Mouse (Mus musculus): Measurements from ENCODE around the gene Mlh1. TPM values are rescaled to one million over a fixed set of nuclear protein-coding genes. Genes with fewer than 3 reads are reported as not detected.

The Mlh1 gene
- 8.5 and 10.2 TPM in 2 replicates for polyA plus RNA-seq (2012)

DNA sequence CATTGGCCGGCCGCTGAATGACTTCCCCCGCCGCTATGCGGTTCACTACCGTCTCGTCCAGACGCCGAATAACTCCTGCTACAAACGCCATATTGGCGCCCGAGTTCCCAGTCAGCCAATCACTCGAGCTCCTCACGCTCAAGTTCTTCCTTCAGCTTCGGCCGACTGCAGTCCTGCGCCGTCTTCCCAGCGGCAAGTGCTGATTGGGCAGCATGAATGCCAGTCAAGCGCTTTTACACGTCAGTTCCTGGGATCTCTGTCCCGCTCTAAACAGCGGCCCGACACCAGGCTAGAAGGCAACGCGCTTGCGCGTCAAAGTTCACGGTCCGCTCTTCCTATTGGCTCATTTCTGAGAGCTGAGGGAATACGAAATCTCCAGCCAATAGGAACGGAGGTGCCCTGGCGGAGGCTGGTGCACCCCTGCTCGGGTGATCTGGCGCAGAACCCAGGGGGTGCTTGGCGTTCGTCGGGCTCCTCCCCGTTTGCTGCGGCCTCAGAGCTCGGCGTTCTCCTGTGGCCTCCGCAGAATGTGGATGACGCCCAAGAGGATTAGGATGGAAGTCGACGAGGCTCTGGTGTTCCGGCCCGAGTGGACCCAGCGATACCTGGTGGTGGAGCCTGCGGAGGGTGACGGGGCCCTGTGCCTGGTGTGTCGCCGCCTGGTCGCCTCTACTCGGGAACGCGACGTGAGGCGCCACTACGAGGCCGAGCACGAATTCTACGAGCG, at the start of gene Mlh1, which contains the start of gene Epm2aip1:
Mlh1 (minus strand) TSS at position 358 of the 727 bp plus-strand sequence.
Epm2aip1 (plus strand) TSS at position 496 of the 727 bp plus-strand sequence.
- no peak for TF ChIP-seq GATA1 (IDR thresholded peaks at IDR 0.05; ENCODE audit: low read length)

DNA sequence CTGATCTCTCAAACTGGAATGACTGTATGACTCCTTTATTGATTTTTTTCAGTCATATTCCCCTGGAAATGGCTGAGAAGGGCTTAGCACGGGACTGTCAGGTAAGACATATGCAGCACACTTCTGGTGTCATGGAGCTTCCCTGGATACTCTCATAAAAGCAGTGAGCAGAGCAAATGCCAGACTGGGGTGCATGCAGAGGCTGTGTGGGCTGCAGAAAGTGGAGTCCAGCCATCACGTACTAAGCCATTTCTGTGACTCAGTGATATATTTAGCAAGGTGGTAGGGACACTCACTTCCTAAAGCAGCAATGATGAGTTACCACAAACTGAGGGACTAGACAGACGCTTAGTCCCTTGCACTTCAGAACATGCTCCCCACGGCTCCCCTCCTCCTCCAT, 49.3 kb upstream of the Mlh1 start:
- TF ChIP-seq GATA1 (IDR thresholded peaks at IDR 0.05; ENCODE audit: low read length), result no peak

DNA sequence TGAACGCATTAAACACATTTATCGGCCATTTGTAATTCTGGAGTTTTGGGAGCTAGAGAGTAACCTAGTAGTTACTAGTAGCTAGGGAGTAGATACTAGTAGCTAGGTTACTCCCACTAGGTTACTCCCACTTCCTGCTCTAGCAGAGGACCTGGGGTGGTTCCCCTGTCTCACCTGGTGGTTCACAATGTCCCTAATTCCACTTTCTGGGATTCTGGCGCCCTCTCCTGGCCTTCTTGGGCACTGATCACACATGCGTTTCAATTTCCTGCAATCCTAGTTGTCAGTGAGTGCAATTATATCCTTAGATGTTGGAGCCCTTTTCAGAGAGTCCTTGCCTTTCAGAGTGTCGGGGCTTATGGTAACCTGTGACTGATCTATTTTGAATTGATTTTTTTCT, 42.6 kb upstream of the Mlh1 start:
- no peak for TF ChIP-seq GATA1 (IDR thresholded peaks at IDR 0.05; ENCODE audit: low read length)

DNA sequence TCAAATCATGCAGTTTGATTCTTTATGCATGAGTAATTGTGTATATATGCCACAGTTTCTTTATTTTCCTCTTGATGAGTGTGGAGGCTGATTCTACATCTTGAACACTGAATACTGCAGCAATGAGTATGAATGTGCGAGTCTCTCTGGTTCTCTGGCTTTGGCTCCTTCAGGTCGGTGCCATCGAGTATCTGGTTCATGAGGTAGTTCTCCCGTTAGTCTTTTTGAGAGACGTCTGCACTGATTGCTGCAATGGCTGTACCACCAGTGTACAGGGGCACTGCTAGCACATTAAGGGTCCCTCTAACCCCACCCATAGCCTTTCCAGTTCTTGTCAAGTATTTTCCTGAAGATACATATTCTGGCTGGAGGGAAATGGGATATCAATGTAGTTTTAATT, 42.2 kb upstream of the Mlh1 start:
- TF ChIP-seq GATA1 (IDR thresholded peaks at IDR 0.05; ENCODE audit: low read length), result no peak

DNA sequence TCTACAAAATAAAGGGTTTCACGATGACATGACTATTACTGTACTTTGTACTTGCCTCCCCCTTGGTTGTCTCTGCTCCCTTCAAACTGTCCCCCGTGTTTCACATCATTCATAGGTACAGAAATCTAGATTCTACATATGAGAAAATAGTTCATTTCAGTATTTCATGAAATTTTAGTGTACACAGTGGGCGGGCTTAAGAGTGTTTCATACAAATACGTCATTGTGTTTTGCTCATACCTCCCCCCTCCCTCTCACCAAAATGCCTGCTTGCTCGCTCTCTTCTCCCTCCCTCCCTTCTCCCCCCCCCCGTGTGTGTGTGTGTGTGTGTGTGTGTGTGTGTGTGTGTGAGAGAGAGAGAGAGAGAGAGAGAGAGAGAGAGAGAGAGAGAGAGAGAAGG, 41.7 kb upstream of the Mlh1 start:
- no peak for TF ChIP-seq GATA1 (IDR thresholded peaks at IDR 0.05; ENCODE audit: low read length)

DNA sequence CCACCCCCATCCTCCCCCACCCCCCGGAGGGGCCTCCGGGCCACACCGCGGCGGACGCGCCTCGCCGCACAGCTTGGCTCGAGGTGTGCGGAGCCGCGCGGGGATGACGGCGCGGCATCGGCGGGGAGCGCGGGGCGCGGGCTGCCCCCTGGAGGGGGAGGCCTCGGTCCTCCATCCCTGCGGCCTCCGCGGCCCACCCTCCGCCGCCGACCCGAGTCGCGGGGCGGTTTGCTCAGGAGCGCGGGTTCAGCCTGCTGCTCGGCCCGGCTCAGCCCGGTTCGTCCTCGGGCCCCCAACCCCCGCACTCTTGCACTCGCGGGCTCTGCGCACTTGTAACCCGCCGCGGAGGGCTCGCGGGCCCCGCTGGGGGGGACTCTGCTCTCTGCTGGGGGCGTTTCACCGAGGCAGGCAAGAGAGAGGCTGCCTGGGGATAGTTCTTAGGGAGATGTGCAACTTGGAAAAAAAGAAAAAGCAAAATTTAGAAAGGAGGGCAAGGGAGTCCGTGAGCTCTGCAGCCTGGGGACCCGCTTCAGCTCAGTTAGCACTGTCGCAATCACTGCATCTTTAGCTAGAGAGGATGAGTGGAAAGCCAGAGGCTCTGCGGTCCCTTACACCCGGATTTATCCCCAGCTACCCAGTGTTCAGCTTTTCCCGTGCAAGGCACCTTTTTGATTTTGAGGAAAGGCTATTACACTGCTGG, 41.0 kb upstream of the Mlh1 start:
- TF ChIP-seq GATA1 (IDR thresholded peaks at IDR 0.05; ENCODE audit: low read length), result no peak

DNA sequence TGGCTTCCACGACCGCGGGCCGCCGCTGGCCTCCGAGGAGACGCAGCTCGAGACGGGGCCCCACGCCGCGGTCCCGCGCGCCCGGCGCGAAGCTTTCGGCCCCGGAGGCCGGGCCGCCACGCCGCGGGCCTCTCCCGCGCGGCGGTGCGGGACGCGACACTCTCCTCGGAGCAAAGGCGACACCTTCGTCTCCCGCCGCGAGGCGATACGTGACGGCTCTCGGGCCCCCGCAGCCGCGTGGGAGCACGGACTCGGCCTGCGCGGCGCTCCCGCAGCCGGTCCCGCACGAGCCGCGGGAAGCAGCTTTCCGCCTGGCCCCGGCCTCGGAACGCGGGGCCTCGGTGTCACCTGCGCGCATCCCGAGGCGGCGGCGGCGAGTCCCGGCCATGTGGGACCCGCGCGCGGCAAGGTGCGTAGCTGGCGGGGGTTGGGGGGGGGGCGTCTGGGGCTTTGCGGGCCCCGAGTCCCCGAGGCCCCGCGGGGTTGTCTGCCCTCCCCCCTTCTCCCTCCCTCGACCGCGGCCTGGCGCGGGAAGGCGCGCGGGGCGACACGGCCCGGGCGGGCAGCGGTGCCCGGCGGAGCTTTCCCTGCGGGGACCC, 40.4 kb upstream of the Mlh1 start:
- no peak for TF ChIP-seq GATA1 (IDR thresholded peaks at IDR 0.05; ENCODE audit: low read length)

DNA sequence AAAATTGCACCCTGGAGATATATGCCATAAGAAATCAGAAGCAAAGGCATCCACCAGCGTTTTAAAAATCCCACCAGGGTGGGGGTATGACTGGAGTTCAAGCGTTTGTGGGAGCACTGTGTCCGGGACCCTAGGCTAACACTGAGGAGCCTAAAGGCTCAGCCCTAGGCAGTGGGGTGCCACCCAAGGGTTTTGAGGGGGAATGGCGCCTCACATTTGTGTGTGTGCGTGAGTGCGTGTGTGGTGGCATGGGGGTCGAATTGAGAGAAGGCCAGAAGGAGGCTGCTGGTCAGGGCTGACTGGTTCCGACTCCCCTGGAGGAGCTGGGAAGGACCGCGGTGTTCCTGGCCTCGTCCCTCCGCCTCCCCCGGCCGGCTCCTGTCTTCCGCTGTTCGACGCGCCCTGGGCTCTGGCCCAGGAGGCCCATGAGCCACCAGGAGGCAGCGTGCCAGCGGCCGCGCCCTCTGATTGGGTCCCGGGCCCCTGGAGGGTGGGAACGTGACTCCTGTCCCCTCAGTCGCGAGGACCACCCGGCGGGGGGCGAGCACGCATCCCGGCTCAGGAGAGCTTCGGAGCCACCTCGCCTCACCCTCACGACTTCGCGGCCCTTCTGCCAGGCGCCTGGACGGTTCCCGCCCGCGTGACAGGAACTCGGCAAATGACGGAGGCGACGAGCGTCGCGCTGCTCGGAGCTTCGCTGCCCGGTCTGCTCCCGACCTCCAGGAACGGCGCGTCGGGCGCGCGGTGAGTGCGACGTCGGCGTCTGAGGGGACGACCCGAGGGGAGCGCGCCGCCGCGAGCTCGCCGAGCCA, 39.6 kb upstream of the Mlh1 start, which contains the start of gene Trank1:
Trank1 (plus strand) TSS at position 709 of the 812 bp plus-strand sequence.
- TF ChIP-seq GATA1 (IDR thresholded peaks at IDR 0.05; ENCODE audit: low read length), result no peak

DNA sequence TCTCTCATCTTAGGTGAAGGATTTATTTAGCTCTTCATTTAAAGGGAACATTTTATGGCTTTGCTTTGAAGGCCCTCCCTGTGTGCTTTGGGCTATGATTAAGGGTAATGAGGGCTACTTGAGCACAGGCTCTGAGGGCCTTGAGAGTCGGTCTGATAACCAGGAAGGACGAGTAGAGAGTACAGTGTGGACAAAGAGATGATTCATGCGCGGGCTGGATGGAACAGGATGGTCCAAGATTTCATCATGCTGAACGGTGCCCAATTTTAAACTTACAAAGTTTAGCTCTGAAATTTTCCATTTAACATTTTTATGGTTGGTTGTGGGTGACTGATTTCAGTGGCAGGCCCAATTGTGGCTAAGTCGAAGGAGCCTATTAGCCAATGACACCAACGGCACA, 34.6 kb upstream of the Mlh1 start:
- no peak for TF ChIP-seq GATA1 (IDR thresholded peaks at IDR 0.05; ENCODE audit: low read length)

DNA sequence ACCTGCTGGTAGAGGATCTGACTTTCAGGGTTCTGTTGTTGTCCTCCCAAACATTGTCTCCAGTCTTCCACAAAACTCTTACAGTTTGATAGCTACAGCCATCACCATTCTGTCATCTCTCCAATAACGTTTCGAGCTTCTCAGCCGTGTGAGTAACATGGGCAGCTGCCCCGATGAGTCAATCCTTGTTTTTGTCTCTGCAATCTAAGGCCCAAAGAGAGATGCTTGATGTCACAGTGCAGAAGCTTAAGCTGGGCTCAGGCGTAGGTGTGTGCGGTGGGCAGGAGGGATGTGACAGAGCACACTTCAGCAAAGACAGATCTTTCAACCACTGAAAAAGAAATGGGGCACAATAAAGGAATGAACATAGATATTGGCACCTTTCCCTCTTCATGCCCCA, 32.4 kb upstream of the Mlh1 start:
- no peak for TF ChIP-seq GATA1 (IDR thresholded peaks at IDR 0.05; ENCODE audit: low read length)

DNA sequence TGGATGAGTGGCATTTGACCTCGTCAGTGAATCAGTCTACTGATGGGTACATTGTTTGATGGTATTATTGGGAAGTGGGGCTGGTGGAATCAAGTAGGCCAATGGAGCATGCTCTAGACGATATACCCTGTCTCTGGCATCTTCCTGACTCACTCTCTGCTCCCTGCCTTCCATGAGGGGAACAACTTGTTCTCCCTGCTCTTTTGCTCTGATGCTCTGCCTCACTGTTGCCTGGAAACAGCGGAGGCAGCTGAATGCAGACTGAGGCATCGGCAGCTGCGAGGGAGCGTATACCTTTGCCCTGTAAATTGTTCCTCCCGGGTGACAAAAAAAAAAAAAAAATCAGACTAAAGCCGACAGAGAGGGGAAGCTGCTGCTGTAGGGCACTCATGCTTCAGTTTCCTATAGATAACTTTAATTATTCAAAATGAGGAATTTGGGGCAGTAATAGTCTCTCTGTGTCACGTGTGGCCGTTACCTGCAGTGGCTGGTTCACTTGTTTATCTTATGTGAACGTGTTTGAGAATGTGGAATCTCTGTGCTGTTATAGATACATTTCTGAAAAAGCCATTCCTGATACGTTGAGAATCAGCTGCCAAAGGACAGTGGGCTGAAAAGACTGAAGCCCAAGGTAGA, 30.7 kb upstream of the Mlh1 start:
- no peak for TF ChIP-seq GATA1 (IDR thresholded peaks at IDR 0.05; ENCODE audit: low read length)

DNA sequence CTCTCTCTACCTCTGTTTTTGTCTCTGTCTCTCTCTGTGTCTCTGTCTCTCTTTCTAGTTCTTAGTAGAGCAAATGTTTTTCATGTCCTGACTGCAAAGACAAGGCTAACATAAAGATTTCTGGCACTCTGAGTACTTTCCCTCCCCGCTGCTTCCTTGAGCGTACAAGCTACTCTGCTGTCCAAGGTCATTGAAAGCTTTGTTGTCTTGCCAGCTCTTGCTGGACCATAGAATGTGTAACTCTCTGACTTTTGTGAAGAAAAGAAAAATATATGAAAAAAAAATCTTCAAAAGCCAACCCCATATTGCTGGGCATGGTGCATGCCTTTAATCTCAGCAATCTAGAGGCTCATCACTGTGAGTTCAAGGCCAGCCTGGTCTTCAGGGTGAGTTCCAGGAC, 27.0 kb upstream of the Mlh1 start:
- TF ChIP-seq GATA1 (IDR thresholded peaks at IDR 0.05; ENCODE audit: low read length), result no peak

DNA sequence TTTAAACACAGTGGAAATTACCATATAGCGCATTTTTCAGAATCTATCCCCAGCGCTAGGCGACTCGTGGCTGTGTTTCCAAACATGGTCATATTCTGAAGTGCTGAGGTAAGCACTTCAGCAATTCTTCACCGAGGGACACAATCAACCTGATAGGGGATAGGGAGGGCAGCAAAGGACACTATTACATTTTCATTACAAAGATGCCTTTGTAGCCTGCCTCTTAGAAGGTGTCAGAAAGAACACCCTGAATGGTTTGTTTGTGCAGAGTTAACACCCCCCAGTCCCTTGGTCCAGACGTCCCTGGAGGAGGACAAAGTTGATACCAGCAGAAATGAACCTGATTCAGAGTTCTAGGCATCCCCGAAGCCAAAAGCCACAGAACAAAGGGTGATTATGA, 24.8 kb upstream of the Mlh1 start:
- no peak for TF ChIP-seq GATA1 (IDR thresholded peaks at IDR 0.05; ENCODE audit: low read length)

DNA sequence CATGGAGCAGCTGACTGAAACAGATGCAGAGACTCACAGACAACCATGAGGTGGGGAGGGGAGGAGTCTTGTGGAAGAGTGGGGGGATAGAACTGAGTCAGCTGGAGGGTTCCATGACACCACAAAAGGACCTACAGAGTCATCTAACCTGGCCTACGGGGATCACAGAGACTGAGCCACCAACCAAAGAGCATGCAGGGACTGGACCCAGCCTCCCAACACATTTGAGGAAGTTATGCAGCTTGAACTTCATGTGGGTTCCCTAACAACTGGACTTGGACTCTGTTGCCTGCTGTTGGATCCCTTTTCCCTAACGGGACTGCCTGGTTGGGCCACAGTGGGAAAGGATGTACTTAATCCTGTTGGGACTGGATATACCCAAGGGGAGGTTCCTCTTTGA, 23.7 kb upstream of the Mlh1 start:
- TF ChIP-seq GATA1 (IDR thresholded peaks at IDR 0.05; ENCODE audit: low read length), result no peak

DNA sequence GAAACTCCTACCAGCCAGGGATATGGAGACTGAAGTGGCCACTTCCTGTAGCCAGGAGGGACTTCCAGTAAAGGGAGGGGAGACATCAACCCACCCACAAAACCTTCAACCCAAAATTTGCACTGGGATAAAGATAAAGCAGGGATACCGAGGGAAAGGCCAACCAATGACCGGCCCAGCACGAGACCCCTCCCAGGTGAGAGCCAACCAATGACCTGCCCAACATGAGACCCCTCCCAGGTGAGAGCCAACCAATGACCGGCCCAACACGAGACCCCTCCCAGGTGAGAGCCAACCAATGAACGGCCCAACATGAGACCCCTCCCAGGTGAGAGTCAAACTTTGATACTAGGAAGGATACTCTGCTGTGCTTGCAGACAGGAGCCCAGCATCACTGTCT, 23.3 kb upstream of the Mlh1 start:
- TF ChIP-seq GATA1 (IDR thresholded peaks at IDR 0.05; ENCODE audit: low read length), result no peak
